Mouse (Mus musculus) liver, embryonic 14.5 days (tissue): ENCODE data around the gene Prss30. TPM values are rescaled to one million over a fixed set of nuclear protein-coding genes. Genes with fewer than 3 reads are reported as not detected.
A peak's percentile ranks its signal among the peaks of the same experiment; 100 is the strongest.

ENCODE experiments used
- ATAC-seq: fragments of 200-750 bp; cut with Nextera tagmentation; 2 replicates; pipeline ENCODE4 v1.8.0; 2017; ENCODE audit warnings: moderate number of reproducible peaks, mild to moderate bottlenecking, moderate library complexity; ENCODE audit not compliant: insufficient read depth
- DNase-seq, 3 experiments: peaks; one replicate each; pipeline ENCODE4 v3.0.0-alpha.2; 2012 to 2013; ENCODE audit warnings: low read depth in 3 of 3, low spot score in 3 of 3
- H3K27ac ChIP-seq: fragments of 300-500 bp; sonication (generic); 2 replicates; pipeline ENCODE4 v1.5.1; 2014; ENCODE audit warnings: moderate library complexity, mild to moderate bottlenecking, control low read depth, inconsistent platforms
- H3K27me3 ChIP-seq: fragments of 300-500 bp; sonication (generic); 2 replicates; pipeline ENCODE4 v1.6.1; 2014; ENCODE audit warnings: mild to moderate bottlenecking, low read length, moderate library complexity; ENCODE audit not compliant: control insufficient read depth, insufficient read depth
- H3K36me3 ChIP-seq: fragments of 300-500 bp; sonication (generic); replicated peaks from 2 replicates; pipeline ENCODE4 v1.6.1; 2014; ENCODE audit warnings: low read depth; ENCODE audit not compliant: control insufficient read depth, insufficient read depth
- H3K4me1 ChIP-seq, 2 experiments: fragments of 200-500 bp in 1 of 2; fragments of 300-500 bp in 1 of 2; sonication (generic) in 1 of 2; replicated peaks; 2 replicates each; pipeline ENCODE4 v1.6.1; 2012 to 2014; ENCODE audit warnings: antibody characterized with exemption in 1 of 2, inconsistent platforms in 1 of 2, low read length in 1 of 2; ENCODE audit not compliant: control insufficient read depth in 2 of 2, insufficient read depth in 2 of 2
- H3K4me2 ChIP-seq: fragments of 300-500 bp; sonication (generic); 2 replicates; pipeline ENCODE4 v1.6.1; 2014; ENCODE audit warnings: low read depth, mild to moderate bottlenecking, control low read depth, moderate library complexity
- H3K4me3 ChIP-seq, 2 experiments: fragments of 200-500 bp in 1 of 2; fragments of 300-500 bp in 1 of 2; sonication (generic) in 1 of 2; 2 replicates each; pipeline ENCODE4 v1.5.1; 2012 to 2014; ENCODE audit warnings: low read depth in 2 of 2, low read length in 2 of 2, mild to moderate bottlenecking in 2 of 2, control low read depth in 1 of 2, inconsistent platforms in 1 of 2, moderate library complexity in 1 of 2; ENCODE audit not compliant: insufficient read depth in 1 of 2
- H3K9ac ChIP-seq: fragments of 300-500 bp; sonication (generic); replicated peaks from 2 replicates; pipeline ENCODE4 v1.6.1; 2014; ENCODE audit warnings: mild to moderate bottlenecking, control low read depth, moderate library complexity
- H3K9me3 ChIP-seq: fragments of 300-500 bp; sonication (generic); 2 replicates; pipeline ENCODE4 v1.6.1; 2016; ENCODE audit warnings: low read length, mixed read lengths; ENCODE audit not compliant: control insufficient read depth
- CTCF ChIP-seq: IDR thresholded peaks from 2 replicates; pipeline ENCODE4 v1.5.1; 2016; ENCODE audit warnings: antibody characterized with exemption, low read depth, control low read depth
- EP300 ChIP-seq: IDR thresholded peaks from 2 replicates; pipeline ENCODE4 v1.6.1; 2016; ENCODE audit warnings: antibody characterized with exemption, low read depth
- WGBS: fragments of 180-500 bp; shearing (Covaris S2); extraction: QIAGEN DNeasy Blood & Tissue Kit; methylation state at CpG from one replicate; pipeline ENCODE4 v1.1.7; 2014; ENCODE audit not compliant: insufficient replicate concordance; 5-methylcytosine and 5-hydroxymethylcytosine counted together
- polyA plus RNA-seq, 2 experiments: library from polyadenylated mRNA; depleted of rRNA in 1 of 2; stranded (reverse) in 1 of 2; unstranded in 1 of 2; fragments of >200 nt; fragmentation: Nextera tagmentation in 1 of 2; extraction: Ambion mirVana in 1 of 2; gene quantifications; 2 replicates each; pipeline versions ENCODE4 v1.2.1 to v1.2.3; 2012 to 2014

The Prss30 gene
- polyA plus RNA-seq, 2 experiments: 0.06 to 0.07 TPM

GRCm38 (mm10) chr17:24014433-24014965, 34.1 kb upstream of the Prss30 start:
- H3K27me3 ChIP-seq: no peaks in the 10 kb centered on the region
- H3K9ac ChIP-seq: no peak overlapping the region
- DNase-seq (no peak), ATAC-seq (no peak)
- WGBS: 62% methylated on average over 5 of the region's 5 CpGs
- TF ChIP-seq EP300 (no peak), CTCF (no peak)
- H3K36me3 ChIP-seq: no peaks in the 10 kb centered on the region
- no peak overlapping the region for H3K4me2 ChIP-seq
- no peak overlapping the region for H3K27ac ChIP-seq
- no peaks in the 10 kb centered on the region for H3K4me1 ChIP-seq
- H3K9me3 ChIP-seq: no peaks in the 10 kb centered on the region
- H3K4me3 ChIP-seq: no peak overlapping the region

GRCm38 (mm10) chr17:24012921-24013320, 32.6 kb upstream of the Prss30 start:
- H3K4me1 ChIP-seq: no peaks in the 10 kb centered on the region
- no peaks in the 10 kb centered on the region for H3K9me3 ChIP-seq
- DNase-seq (no peak), ATAC-seq (no peak)
- H3K9ac ChIP-seq: no peak overlapping the region
- H3K36me3 ChIP-seq: no peaks in the 10 kb centered on the region
- 52% methylated on average over 2 of the region's 2 CpGs for WGBS
- H3K27ac ChIP-seq: no peak overlapping the region
- TF ChIP-seq EP300 (no peak), CTCF (no peak)
- no peaks in the 10 kb centered on the region for H3K27me3 ChIP-seq
- no peak overlapping the region for H3K4me3 ChIP-seq
- no peak overlapping the region for H3K4me2 ChIP-seq

- Histone ChIP-seq H3K4me3 (no peak overlapping the region), H3K4me2 (no peak overlapping the region), H3K9me3 (no peaks in the 10 kb centered on the region), H3K27me3 (no peaks in the 10 kb centered on the region), H3K4me1 (no peaks in the 10 kb centered on the region), H3K36me3 (no peaks in the 10 kb centered on the region), H3K27ac (no peak overlapping the region), H3K9ac (no peak overlapping the region)
- no peak; the same call in 1 of the 2 replicates for TF ChIP-seq CTCF
- TF ChIP-seq EP300: no peak
- ATAC-seq (no peak), DNase-seq (no peak)
- WGBS: 45% methylated on average over 5 of the region's 5 CpGs
Measured at GRCm38 (mm10) chr17:24009617-24010016, 29.3 kb upstream of the Prss30 start.

DNA sequence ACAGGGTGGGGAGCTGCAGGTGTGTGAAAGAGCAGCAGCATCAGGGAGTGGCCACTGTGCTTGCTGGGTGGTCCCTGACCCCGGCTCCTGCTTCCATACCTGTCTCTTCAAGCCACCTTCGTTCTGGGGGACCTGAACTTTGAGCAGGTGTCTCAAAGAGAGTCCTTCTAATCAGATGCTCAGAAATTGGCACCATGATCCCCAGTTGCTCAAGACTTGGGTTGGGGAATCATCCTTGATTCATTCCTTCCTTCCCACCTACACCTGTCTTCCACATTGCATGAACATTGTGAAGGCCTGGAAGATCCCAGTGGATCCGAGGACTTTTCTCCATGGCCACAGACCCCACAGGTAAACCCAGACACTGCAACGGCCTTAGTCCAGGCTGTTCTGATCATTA, 27.7 kb upstream of the Prss30 start:
- H3K4me3 ChIP-seq: no peak overlapping the region
- no peak overlapping the region for H3K9ac ChIP-seq
- no peaks in the 10 kb centered on the region for H3K9me3 ChIP-seq
- no peak for TF ChIP-seq CTCF
- no peak for TF ChIP-seq EP300
- no peaks in the 10 kb centered on the region for H3K4me1 ChIP-seq
- no peaks in the 10 kb centered on the region for H3K27me3 ChIP-seq
- ATAC-seq (no peak), DNase-seq (no peak)
- H3K27ac ChIP-seq: no peak overlapping the region
- H3K36me3 ChIP-seq: no peaks in the 10 kb centered on the region
- H3K4me2 ChIP-seq: no peak overlapping the region
- 33% methylated on average over 4 of the region's 4 CpGs for WGBS

GRCm38 (mm10) chr17:24007391-24007790, 27.0 kb upstream of the Prss30 start:
- WGBS: 42% methylated on average over 1 of the region's 1 CpGs
- peak in 1 of 3 experiments; percentile 26 for DNase-seq
- Histone ChIP-seq H3K9me3 (no peaks in the 10 kb centered on the region), H3K4me2 (no peak overlapping the region), H3K36me3 (no peaks in the 10 kb centered on the region), H3K27me3 (no peaks in the 10 kb centered on the region), H3K4me1 (no peaks in the 10 kb centered on the region), H3K9ac (no peak overlapping the region), H3K4me3 (no peak overlapping the region), H3K27ac (no peak overlapping the region)
- TF ChIP-seq EP300 (no peak), CTCF (no peak)
- no peak for ATAC-seq
